Mouse (Mus musculus) natural killer cell, adult 2 months (primary cell): ENCODE results near the gene Sord.

Experiments used
- DNase-seq, 2 experiments: peaks; one replicate each; pipeline ENCODE4 v3.0.0; 2022; ENCODE audit warnings: low spot score in 2 of 2

Gene Sord

DNA sequence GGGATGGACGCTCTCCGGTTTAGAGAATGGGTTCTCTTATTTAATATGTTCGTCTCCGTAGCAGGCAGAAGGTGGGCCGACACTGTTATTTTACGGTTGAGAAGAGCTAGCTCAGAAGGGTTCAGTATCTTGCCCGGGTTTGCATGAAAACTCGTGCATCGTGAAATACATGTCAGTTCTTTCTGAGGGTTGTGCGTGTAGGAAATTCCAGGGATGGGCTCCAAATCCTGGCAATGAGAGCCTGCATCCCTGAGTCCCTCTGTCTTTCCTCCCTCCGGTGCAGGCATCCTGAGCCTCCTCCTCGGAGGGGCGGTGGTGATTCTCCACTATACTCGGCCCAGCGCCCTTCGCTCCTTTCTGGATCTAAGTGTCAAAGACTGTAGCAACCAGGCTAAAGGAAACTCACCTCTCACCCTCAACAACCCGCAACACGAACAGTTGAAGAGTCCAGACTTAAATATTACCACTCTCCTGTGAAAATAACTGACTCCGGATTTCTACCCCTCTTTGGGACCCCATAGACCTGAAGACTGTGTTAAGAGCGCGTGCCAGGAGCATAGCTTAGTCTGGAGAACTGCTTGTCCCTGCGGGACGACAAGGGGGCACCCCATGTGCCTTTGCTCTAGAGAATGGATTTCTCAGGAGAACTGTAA is 67.5 kb downstream of the Sord start:
- DNase-seq = no peak

DNA sequence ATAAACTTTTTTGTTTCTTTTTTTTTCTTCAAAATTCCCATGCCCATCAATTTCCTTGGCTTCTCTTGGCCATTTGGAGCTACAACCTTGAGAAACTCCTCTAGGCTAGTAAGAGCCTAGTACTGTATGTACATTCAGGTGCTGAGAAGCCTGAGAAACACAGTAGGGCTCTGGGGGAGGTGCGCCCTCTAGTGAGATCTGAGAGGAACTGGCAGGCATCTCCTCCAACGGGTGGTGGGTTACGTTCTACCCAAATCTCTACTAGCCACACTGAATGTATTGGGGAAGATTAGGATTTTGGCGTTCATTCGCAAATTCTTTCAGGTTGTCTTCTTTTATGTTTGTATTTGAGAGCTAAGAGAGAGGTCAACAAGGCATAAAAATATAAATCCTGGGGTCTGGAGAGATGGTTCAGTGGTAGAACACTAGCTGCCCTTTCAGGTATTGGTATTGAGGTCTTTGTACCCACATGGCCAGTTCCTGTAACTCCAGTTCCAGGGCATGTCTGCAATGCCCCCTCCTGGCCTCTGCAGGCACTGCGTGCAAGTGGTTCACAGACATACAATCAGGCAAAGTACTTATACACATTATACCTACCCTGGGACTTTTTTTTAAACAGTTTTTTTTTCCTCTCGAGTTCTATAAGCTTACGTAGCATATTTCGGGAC is 68.2 kb downstream of the Sord start:
- DNase-seq = peak; percentile 59 to 73

DNA sequence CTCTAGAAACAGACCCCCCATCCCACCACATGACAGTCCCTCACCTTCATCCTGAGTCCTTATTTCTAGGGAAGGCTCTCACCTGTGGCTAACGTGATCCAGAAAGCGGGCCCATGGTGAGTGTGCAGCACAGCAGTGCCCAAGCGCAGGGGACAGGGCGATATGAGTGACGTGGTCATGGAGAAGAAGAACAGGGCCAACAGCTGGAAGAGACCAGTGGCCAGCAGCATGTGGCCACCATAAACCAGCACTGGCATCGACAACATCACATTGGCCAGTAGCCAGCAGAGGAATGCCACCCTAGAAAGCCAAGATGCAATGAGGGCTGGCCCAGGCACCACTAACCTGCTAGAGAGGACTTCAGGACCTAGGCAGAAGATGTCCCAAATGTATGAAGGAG is 70.0 kb downstream of the Sord start:
- DNase-seq = no peak

DNA sequence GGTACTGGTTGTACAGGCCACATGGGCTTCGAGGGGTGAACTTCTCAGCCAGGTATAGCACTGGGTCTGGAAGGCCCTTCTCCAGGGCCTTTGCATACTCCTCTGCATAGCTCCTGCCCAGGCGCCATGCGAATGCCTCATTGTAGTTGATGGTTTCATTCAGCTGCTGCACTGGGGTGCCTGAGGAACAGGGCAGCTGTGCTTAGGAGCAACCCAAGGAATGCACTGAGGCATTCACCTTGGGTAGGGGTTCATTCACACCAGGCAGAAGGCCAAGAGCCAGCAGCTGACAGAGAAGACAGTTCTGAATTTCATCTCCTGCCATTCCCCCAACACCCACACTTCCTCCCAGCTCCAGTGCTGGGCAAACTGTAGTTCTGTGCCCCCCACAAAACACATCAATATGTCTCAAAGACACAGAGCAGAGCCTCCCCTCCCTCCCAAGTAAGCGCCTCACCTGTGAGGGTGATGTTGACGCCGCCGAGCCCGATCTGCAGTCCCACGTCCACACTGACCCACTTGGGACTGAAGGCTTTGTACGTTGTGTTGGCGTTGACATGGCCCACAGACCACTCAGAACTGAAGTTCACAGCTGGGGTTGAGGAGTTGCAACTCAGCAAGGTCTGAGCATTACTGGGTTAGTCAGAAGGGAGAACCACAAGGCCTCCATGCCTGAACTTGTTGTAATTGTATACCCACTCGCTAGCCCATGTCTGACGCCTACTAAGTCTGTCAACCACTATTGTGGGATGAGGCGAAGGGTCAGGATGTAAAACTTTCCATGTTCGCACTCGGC is 70.7 kb downstream of the Sord start:
- no peak for DNase-seq

DNA sequence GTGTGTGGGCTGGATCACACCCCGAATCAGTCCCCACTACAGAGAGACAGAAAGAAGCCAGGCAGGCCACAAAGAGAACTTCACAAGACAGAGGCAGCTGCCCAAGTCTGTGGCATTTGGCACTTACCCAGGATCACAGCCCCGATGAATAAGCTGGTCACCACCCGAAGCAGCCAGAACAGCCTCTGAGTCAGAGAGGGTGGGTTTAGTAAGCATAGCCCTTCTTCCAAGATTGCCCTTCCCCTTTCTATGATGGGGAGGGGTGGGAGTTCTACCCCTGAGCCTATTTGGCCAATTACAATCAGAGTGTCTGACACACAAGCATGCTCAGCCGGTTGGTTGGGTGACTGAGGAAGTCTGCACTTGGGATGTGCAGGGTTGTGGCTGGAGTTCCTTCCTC is 71.6 kb downstream of the Sord start:
- no peak for DNase-seq

DNA sequence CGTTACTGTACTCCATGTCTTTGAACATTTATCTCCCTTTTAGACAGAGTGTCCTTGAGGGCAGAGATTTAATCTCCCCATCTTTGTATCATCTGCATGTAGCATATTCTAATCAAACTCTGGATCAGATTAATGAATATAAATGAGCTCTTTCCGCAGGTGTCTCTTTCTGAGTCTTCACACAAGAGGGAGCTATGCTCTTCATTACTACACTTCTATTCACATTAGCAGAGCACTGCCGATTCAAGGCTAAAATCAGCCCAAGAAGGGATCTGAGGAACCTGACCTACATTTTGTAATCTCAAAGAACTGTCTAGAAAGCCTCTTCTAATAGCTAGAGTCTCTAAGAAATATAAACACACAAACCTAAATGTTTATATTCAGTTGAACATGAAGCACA is 75.1 kb downstream of the Sord start:
- DNase-seq = no peak

DNA sequence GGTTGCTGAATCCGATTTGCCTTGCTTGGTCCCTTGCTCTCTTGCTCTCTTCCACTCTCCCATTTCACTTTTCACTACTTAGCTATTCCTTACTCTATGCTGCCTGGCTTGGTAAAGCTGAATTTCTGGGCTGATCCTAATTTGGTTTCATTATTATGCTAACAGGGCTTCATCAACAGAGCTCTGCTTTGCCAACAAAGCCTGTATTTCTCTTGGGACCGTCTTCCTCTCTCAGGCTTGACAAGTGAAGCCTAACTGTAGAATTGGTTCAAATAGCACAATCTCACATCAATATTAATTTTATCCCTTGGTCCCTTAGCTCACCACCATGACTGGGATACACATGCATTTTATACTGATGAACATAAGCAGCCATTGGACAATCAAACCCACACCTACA is 77.0 kb downstream of the Sord start:
- DNase-seq = no peak

DNA sequence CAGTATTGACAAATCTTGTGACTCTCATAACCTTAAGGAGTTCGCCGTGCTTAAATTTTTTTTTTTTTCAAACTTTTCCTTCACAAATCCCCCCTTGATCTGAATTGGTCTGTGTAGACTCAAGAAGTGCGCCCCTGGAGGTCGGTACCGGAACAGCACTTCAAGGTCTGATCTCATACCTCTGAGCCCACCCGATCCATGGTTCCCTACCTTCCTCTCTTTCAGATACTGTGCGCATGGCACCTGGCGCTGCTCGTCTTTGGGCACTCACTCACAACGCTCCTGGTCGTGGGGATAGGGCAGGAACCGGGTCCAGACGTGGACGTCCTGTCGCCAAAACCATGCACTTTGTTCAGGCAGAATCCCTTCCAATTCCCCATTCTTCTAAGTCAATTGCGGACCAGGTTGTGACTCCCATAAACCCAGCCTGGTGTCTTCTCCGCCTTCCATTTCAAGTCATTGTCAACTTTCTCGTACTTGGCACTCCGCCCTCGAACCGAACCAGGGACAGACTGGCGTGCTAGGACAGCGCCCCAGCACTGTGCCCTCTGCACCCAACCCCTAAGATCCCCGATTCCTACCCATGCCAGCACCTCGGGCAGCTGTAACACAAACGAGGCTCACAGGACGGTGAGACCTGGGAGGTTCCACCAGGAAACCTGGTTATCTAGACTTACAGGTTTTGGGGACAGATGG is 78.3 kb downstream of the Sord start:
- DNase-seq = peak; percentile 45 to 53

DNA sequence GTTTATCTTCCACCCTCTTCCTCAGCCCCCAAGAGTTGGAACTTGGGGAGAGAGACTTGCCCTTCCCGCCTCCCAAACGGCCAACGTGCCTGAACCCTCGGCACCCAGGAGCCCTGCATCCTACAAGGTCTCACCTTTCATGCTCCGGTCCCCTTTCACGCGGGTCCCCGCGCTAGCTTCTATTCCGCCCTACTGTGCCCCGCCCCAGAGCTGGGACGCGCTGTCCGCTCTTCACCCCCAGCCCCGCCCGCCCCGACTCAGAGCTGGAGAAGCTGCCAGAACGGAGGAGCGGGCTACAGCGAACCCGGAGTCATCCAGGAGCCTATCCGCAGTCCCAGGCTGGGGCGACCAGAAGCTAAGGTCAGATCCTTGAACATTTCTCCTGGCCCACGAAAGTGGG is 79.0 kb downstream of the Sord start, which contains the start of gene Duoxa1:
TSS of gene Duoxa1 (minus strand) at position 195 of the 400 bp plus-strand sequence.
- DNase-seq = no peak
